Mouse (Mus musculus) stomach, postnatal 0 days (tissue): Measurements from ENCODE around the gene Olfr374. TPM values are rescaled to one million over a fixed set of nuclear protein-coding genes. Genes with fewer than 3 reads are reported as not detected.

Source experiments
- ATAC-seq: fragments of 200-750 bp; cut with Nextera tagmentation; 2 replicates; pipeline ENCODE4 v1.8.0; 2017; ENCODE audit not compliant: low FRiP score, low TSS enrichment
- DNase-seq: peaks from one replicate; pipeline ENCODE4 v3.0.0-alpha.2; 2016; ENCODE audit warnings: low spot score
- H3K27ac ChIP-seq: fragments of 300-500 bp; sonication (generic); replicated peaks from 2 replicates; pipeline ENCODE4 v1.5.1; 2014; ENCODE audit warnings: mild to moderate bottlenecking, control low read depth
- H3K27me3 ChIP-seq: fragments of 300-500 bp; sonication (generic); 2 replicates; pipeline ENCODE4 v1.6.1; 2014; ENCODE audit warnings: low read length; ENCODE audit not compliant: control insufficient read depth, insufficient read depth
- H3K36me3 ChIP-seq: fragments of 300-500 bp; sonication (generic); 2 replicates; pipeline ENCODE4 v1.6.1; 2014; ENCODE audit warnings: low read length, mixed read lengths; ENCODE audit not compliant: control insufficient read depth, insufficient read depth
- H3K4me1 ChIP-seq: fragments of 300-500 bp; sonication (generic); replicated peaks from 2 replicates; pipeline ENCODE4 v1.6.1; 2014; ENCODE audit warnings: antibody characterized with exemption; ENCODE audit not compliant: control insufficient read depth, insufficient read depth
- H3K4me2 ChIP-seq: fragments of 300-500 bp; sonication (generic); replicated peaks from 2 replicates; pipeline ENCODE4 v1.6.1; 2014; ENCODE audit warnings: low read depth, mild to moderate bottlenecking, control low read depth, moderate library complexity
- H3K4me3 ChIP-seq: fragments of 300-500 bp; sonication (generic); 2 replicates; pipeline ENCODE4 v1.5.1; 2014; ENCODE audit warnings: low read depth, low read length, control low read depth
- H3K9ac ChIP-seq: fragments of 300-500 bp; sonication (generic); 2 replicates; pipeline ENCODE4 v1.6.1; 2014; ENCODE audit warnings: mild to moderate bottlenecking, low read length, control low read depth, mixed read lengths
- H3K9me3 ChIP-seq: fragments of 300-500 bp; sonication (generic); 2 replicates; pipeline ENCODE4 v1.6.1; 2016; ENCODE audit warnings: low read length; ENCODE audit not compliant: control insufficient read depth
- CTCF ChIP-seq: IDR thresholded peaks from 2 replicates; pipeline ENCODE4 v1.5.1; 2016; ENCODE audit warnings: antibody characterized with exemption, low read depth, mild to moderate bottlenecking, moderate library complexity
- EP300 ChIP-seq: optimal IDR thresholded peaks from 2 replicates; pipeline ENCODE3; 2016; ENCODE audit warnings: antibody characterized with exemption
- WGBS: fragments of 180-500 bp; shearing (Covaris S2); extraction: QIAGEN DNeasy Blood & Tissue Kit; methylation state at CpG from one replicate; pipeline ENCODE4 v1.1.7; 2014; 5-methylcytosine and 5-hydroxymethylcytosine counted together
- polyA plus RNA-seq: library from polyadenylated mRNA; unstranded; fragments of >200 nt; fragmentation: Nextera tagmentation; extraction: Ambion mirVana; gene quantifications from 2 replicates; pipeline ENCODE4 v1.2.1, GENCODE M21; 2015

Gene Olfr374
- polyA plus RNA-seq, 1 experiment from 2014 or later = not detected

DNA sequence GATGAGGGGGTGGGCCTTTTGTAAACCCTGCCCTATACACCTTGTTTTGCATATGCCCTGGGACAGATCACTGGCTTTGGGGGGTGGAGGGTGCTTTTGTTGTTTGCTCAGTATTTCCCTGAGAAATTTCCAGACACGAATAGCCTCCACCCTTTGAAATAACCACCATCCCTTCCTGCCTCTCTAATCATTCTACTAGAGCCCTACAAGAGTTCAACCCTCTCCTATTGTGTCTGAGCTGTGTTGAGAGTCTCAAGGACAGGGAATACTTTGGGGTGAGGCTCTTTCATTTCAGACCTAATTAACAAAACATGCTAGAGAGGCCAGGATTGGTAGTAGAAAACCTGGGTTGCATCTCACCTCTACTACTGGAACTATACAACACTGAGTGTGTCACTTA is 42.2 kb downstream of the Olfr374 start:
- Histone ChIP-seq H3K27me3 (no peaks in the 10 kb centered on the region), H3K4me3 (no peak overlapping the region), H3K36me3 (peaks cover 52% of the 10 kb centered on the region), H3K27ac (no peak overlapping the region), H3K9me3 (no peaks in the 10 kb centered on the region), H3K4me2 (no peak overlapping the region), H3K9ac (no peak overlapping the region), H3K4me1 (peaks cover 3% of the 10 kb centered on the region; the same call in 1 of the 2 replicates)
- ATAC-seq (no peak), DNase-seq (no peak)
- TF ChIP-seq CTCF = no peak
- no peak for TF ChIP-seq EP300
- 57% methylated on average over 1 of the region's 1 CpGs for WGBS

DNA sequence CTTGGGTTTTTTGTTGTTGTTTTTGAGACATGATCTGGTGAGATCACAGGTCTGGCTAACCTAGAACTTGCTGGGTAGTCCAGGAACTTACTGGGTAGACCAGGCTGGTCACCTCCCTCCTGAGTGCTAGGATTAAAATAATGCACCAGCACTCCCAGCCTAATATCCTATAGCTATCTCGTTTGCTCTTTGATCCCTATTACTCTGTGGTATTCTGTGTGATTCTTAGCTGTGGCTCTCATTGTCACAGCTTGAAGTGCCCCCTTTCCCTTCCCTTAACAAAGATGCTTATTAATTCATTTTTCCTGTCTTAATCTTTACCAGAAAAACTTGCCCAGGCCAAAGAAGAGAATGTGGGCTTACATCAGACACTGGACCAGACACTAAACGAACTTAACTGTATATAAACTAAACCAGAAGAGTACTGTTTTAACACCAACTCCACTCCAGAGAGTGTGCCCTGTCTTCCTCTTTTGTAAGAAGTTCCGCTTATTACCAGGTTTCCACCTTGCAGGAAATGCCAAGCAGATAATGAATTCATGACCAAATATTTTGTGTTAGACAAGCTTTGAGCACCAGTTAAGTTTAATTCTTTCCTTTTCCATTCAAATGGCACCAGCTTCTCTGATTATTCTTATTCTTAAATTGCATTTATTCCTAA is 44.7 kb downstream of the Olfr374 start:
- DNase-seq = no peak
- H3K4me3 ChIP-seq = no peak overlapping the region
- H3K9me3 ChIP-seq = no peaks in the 10 kb centered on the region
- H3K36me3 ChIP-seq = peaks cover 33% of the 10 kb centered on the region
- no peak for ATAC-seq
- no peak overlapping the region for H3K4me2 ChIP-seq
- no peaks in the 10 kb centered on the region for H3K27me3 ChIP-seq
- H3K9ac ChIP-seq = no peak overlapping the region
- 83% methylated on average over 3 of the region's 3 CpGs for WGBS
- H3K27ac ChIP-seq = no peak overlapping the region
- TF ChIP-seq EP300 (no peak), CTCF (no peak)
- peaks cover 2% of the 10 kb centered on the region; the same call in 1 of the 2 replicates for H3K4me1 ChIP-seq

DNA sequence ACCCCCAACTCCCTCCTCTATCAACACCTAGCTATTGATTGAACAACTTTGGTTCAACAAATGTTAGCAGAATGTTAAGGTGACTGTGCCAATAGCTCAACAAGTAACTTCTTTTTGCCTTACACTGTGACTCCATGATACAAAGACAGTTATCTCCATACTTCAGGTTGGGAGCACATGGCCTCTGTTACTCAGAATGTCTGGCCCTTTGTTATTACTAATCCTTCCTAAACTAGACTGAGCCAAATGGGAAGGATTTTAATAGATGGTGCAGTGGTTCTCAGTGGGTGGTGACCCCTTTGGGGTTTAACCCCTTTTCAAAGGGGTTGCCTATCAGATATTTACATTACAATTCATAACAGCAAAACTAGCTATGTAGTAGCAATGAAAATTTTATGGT is 46.5 kb downstream of the Olfr374 start:
- no peaks in the 10 kb centered on the region for H3K9me3 ChIP-seq
- no peak overlapping the region for H3K4me3 ChIP-seq
- DNase-seq (no peak), ATAC-seq (no peak)
- H3K27me3 ChIP-seq = no peaks in the 10 kb centered on the region
- H3K36me3 ChIP-seq = peaks cover 21% of the 10 kb centered on the region
- H3K4me2 ChIP-seq = no peak overlapping the region
- H3K27ac ChIP-seq = no peak overlapping the region
- H3K4me1 ChIP-seq = no peaks in the 10 kb centered on the region
- no peak overlapping the region for H3K9ac ChIP-seq
- no peak for TF ChIP-seq EP300
- TF ChIP-seq CTCF = no peak

DNA sequence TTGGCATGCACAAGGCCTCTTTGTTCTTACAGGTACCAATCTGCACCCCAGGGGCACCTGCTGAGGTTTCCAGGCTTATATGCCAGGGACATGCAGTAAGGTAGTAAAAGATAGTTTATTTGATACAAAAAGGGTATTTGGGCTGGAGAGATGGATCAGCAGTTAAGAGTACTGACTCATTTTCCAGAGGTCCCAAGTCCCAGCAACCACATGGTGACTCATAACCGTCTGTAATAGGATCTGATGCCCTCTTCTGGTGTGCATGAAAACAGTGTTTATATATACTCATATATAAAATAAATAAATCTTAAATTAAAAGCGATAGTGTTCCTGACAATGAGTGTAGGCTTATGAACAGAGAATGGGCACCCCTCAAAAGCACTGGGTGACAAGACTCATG is 51.3 kb downstream of the Olfr374 start:
- H3K4me3 ChIP-seq = no peak overlapping the region
- H3K4me2 ChIP-seq = no peak overlapping the region
- no peak for DNase-seq
- H3K9me3 ChIP-seq = no peaks in the 10 kb centered on the region
- TF ChIP-seq CTCF (no peak), EP300 (no peak)
- no peak for ATAC-seq
- no peak overlapping the region for H3K9ac ChIP-seq
- H3K4me1 ChIP-seq = peaks cover 7% of the 10 kb centered on the region
- H3K27me3 ChIP-seq = no peaks in the 10 kb centered on the region
- no peaks in the 10 kb centered on the region; the same call in 1 of the 2 replicates for H3K36me3 ChIP-seq
- 61% methylated on average over 2 of the region's 2 CpGs for WGBS
- no peak overlapping the region for H3K27ac ChIP-seq

DNA sequence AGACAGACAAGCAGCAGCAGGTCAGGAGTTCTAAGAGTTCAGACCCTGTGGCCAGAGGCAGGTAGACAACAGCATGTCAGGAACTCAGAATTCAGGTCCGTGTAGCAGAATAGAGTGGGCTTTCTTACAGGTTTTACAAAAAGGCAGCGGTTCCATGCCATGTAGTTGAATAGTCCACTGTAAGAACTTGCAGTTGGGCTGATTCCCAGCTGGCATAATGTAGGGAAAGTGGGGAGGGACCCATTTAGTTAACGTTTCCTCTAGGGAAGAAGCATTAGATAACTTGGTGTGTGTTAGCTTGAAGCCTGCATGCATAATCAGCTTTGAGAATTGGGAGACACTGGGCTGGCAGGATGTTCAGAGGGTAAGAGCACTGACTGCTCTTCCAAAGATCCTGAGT is 51.9 kb downstream of the Olfr374 start:
- no peak for ATAC-seq
- Histone ChIP-seq H3K4me3 (no peak overlapping the region), H3K27me3 (no peaks in the 10 kb centered on the region), H3K4me2 (no peak overlapping the region), H3K27ac (no peak overlapping the region), H3K9ac (no peak overlapping the region), H3K4me1 (peaks cover 7% of the 10 kb centered on the region), H3K36me3 (no peaks in the 10 kb centered on the region; the same call in 1 of the 2 replicates), H3K9me3 (no peaks in the 10 kb centered on the region)
- 70% methylated on average over 3 of the region's 3 CpGs for WGBS
- DNase-seq = no peak
- TF ChIP-seq EP300 (no peak), CTCF (no peak)

DNA sequence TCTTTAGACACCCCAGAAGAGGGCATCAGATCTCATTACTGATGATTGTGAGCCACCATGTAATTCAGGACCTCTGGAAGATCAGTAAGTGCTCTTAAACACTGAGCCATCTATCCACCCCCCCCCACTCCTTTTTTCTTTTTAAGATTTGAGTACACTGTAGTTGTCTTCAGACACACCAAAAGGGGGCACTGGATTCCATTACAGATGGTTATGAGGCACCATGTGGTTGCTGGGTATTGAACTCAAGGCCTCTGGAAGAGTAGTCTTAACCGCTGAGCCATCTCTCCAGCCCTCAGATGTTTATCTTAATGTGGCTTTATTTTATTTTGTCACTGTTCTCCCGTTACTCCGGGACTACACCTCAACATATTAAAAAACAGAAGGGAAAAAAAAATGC is 53.2 kb downstream of the Olfr374 start:
- 70% methylated on average over 3 of the region's 3 CpGs for WGBS
- H3K4me1 ChIP-seq = peaks cover 7% of the 10 kb centered on the region
- ATAC-seq (no peak), DNase-seq (no peak)
- no peaks in the 10 kb centered on the region for H3K27me3 ChIP-seq
- no peak overlapping the region for H3K27ac ChIP-seq
- no peaks in the 10 kb centered on the region for H3K9me3 ChIP-seq
- no peak overlapping the region for H3K9ac ChIP-seq
- no peaks in the 10 kb centered on the region for H3K36me3 ChIP-seq
- TF ChIP-seq EP300 (no peak), CTCF (peak; percentile 27; the same call in 1 of the 2 replicates)
- H3K4me3 ChIP-seq = peak overlapping the region; percentile 40; the same call in 1 of the 2 replicates
- peak overlapping the region; percentile 55; the same call in 1 of the 2 replicates for H3K4me2 ChIP-seq
